Mouse (Mus musculus) heart, embryonic 14.5 days (tissue): ENCODE results near the gene Phldb1. TPM values are rescaled to one million over a fixed set of nuclear protein-coding genes. Genes with fewer than 3 reads are reported as not detected.

Experiments used
- ATAC-seq: fragments of 200-750 bp; cut with Nextera tagmentation; 2 replicates; pipeline ENCODE4 v1.8.0; 2017; ENCODE audit warnings: low read depth, moderate TSS enrichment; ENCODE audit not compliant: insufficient number of reproducible peaks, insufficient read depth, low FRiP score
- H3K27ac ChIP-seq, 2 experiments: fragments of 200-500 bp in 1 of 2; fragments of 300-500 bp in 1 of 2; sonication (generic) in 1 of 2; replicated peaks in 1 of 2; 2 replicates each; pipeline ENCODE4 v1.5.1; 2012 to 2014; ENCODE audit warnings: low read depth in 2 of 2, low read length in 2 of 2, control low read depth in 1 of 2, mild to moderate bottlenecking in 1 of 2, mixed read lengths in 1 of 2; ENCODE audit not compliant: control insufficient read depth in 1 of 2, insufficient read depth in 1 of 2
- H3K27me3 ChIP-seq: fragments of 300-500 bp; sonication (generic); 2 replicates; pipeline ENCODE4 v1.6.1; 2014; ENCODE audit warnings: mild to moderate bottlenecking, low read length, control low read depth; ENCODE audit not compliant: control insufficient read depth, insufficient read depth
- H3K36me3 ChIP-seq: fragments of 300-500 bp; sonication (generic); 2 replicates; pipeline ENCODE4 v1.6.1; 2014; ENCODE audit warnings: mild to moderate bottlenecking, control low read depth, low read length, mixed read lengths; ENCODE audit not compliant: control insufficient read depth, insufficient read depth
- H3K4me1 ChIP-seq, 2 experiments: fragments of 200-500 bp in 1 of 2; fragments of 300-500 bp in 1 of 2; sonication (generic) in 1 of 2; 2 replicates each; pipeline ENCODE4 v1.6.1; 2012 to 2014; ENCODE audit warnings: low read length in 2 of 2, control low read depth in 1 of 2, mixed read lengths in 1 of 2; ENCODE audit not compliant: control insufficient read depth in 2 of 2, insufficient read depth in 2 of 2
- H3K4me2 ChIP-seq: fragments of 300-500 bp; sonication (generic); 2 replicates; pipeline ENCODE4 v1.6.1; 2014; ENCODE audit warnings: mild to moderate bottlenecking, low read length
- H3K4me3 ChIP-seq, 2 experiments: fragments of 200-500 bp in 1 of 2; fragments of 300-500 bp in 1 of 2; sonication (generic) in 1 of 2; 2 replicates each; pipeline ENCODE4 v1.5.1; 2012 to 2014; ENCODE audit warnings: low read length in 2 of 2, mild to moderate bottlenecking in 2 of 2, control low read depth in 1 of 2, low read depth in 1 of 2, moderate library complexity in 1 of 2; ENCODE audit not compliant: control insufficient read depth in 1 of 2, insufficient read depth in 1 of 2
- H3K9ac ChIP-seq: fragments of 300-500 bp; sonication (generic); 2 replicates; pipeline ENCODE4 v1.6.1; 2014; ENCODE audit warnings: mild to moderate bottlenecking, low read length
- H3K9me3 ChIP-seq: fragments of 300-500 bp; sonication (generic); 2 replicates; pipeline ENCODE4 v1.6.1; 2016; ENCODE audit warnings: low read length, control low read depth; ENCODE audit not compliant: control insufficient read depth
- WGBS: fragments of 180-500 bp; shearing (Covaris S2); extraction: QIAGEN DNeasy Blood & Tissue Kit; methylation state at CpG from one replicate; pipeline ENCODE4 v1.1.7; 2014; 5-methylcytosine and 5-hydroxymethylcytosine counted together
- polyA plus RNA-seq: library from polyadenylated mRNA; unstranded; fragments of >200 nt; fragmentation: Nextera tagmentation; extraction: Ambion mirVana; gene quantifications from 2 replicates; pipeline ENCODE4 v1.2.1, GENCODE M21; 2014

The Phldb1 gene
- polyA plus RNA-seq, 1 experiment from 2014 or later = 25.4 TPM

- no peak for ATAC-seq
- Histone ChIP-seq H3K36me3 (no peaks in the 10 kb centered on the region), H3K27me3 (no peaks in the 10 kb centered on the region), H3K9me3 (no peaks in the 10 kb centered on the region), H3K27ac (no peak overlapping the region), H3K4me3 (no peak overlapping the region), H3K4me1 (peaks cover 15 to 26% of the 10 kb centered on the region in 2 experiments; a peak in 3 of 4 replicates), H3K4me2 (no peak overlapping the region), H3K9ac (no peak overlapping the region)
- WGBS = 73% methylated on average over 2 of the region's 2 CpGs
Measured at GRCm38 (mm10) chr9:44736301-44736700, 1.3 kb upstream of the Phldb1 start.

- H3K9ac ChIP-seq = no peak overlapping the region
- no peak overlapping the region for H3K27ac ChIP-seq
- no peaks in the 10 kb centered on the region for H3K9me3 ChIP-seq
- H3K4me1 ChIP-seq = peaks cover 15 to 26% of the 10 kb centered on the region in 2 experiments; a peak in 3 of 4 replicates
- H3K4me3 ChIP-seq = no peak overlapping the region
- 81% methylated on average over 6 of the region's 6 CpGs for WGBS
- no peak overlapping the region for H3K4me2 ChIP-seq
- no peak for ATAC-seq
- no peaks in the 10 kb centered on the region for H3K27me3 ChIP-seq
- no peaks in the 10 kb centered on the region for H3K36me3 ChIP-seq
Measured at GRCm38 (mm10) chr9:44735886-44736285, 888 bp upstream of the Phldb1 start.

- peak; percentile 40 for ATAC-seq
- Histone ChIP-seq H3K9me3 (no peaks in the 10 kb centered on the region), H3K27me3 (no peaks in the 10 kb centered on the region), H3K4me2 (peak overlapping the region; percentile 98), H3K36me3 (no peaks in the 10 kb centered on the region), H3K4me3 (peak overlapping the region; percentile 68 to 82), H3K4me1 (peaks cover 16 to 26% of the 10 kb centered on the region in 2 experiments), H3K27ac (peak overlapping the region; percentile 74 to 77), H3K9ac (peak overlapping the region; percentile 71)
- 2% methylated on average over 76 of the region's 79 CpGs for WGBS
Measured at GRCm38 (mm10) chr9:44733671-44734523, 1.1 kb downstream of the Phldb1 start.

GRCm38 (mm10) chr9:44732921-44733530 lies 2.0 kb downstream of the Phldb1 start:
- Histone ChIP-seq H3K36me3 (no peaks in the 10 kb centered on the region), H3K4me1 (peaks cover 18 to 26% of the 10 kb centered on the region in 2 experiments), H3K4me3 (peak overlapping the region; percentile 68 to 82), H3K4me2 (peak overlapping the region; percentile 98), H3K9ac (peak overlapping the region; percentile 71), H3K27me3 (no peaks in the 10 kb centered on the region), H3K27ac (peak overlapping the region; percentile 35 to 77), H3K9me3 (no peaks in the 10 kb centered on the region)
- 55% methylated on average over 12 of the region's 12 CpGs for WGBS
- no peak for ATAC-seq

- Histone ChIP-seq H3K27me3 (no peaks in the 10 kb centered on the region), H3K4me3 (no peak overlapping the region), H3K9me3 (no peaks in the 10 kb centered on the region), H3K4me2 (0 out of 2 replicates have a peak overlapping the region, but pooled peaks have one; percentile 98), H3K36me3 (0 out of 2 replicates have a peak, but pooled peaks cover under 1% of the 10 kb centered on the region), H3K27ac (no peak overlapping the region), H3K9ac (no peak overlapping the region), H3K4me1 (peaks cover 16 to 23% of the 10 kb centered on the region in 2 experiments)
- ATAC-seq = no peak
- 49% methylated on average over 5 of the region's 5 CpGs for WGBS
Measured at GRCm38 (mm10) chr9:44732130-44732549, 2.9 kb downstream of the Phldb1 start.

GRCm38 (mm10) chr9:44727441-44727840 lies 7.6 kb downstream of the Phldb1 start:
- 78% methylated on average over 5 of the region's 5 CpGs for WGBS
- Histone ChIP-seq H3K36me3 (peaks cover 22% of the 10 kb centered on the region; the same call in 1 of the 2 replicates), H3K4me2 (no peak overlapping the region), H3K9me3 (no peaks in the 10 kb centered on the region), H3K27me3 (no peaks in the 10 kb centered on the region), H3K4me3 (no peak overlapping the region), H3K4me1 (peaks cover 35 to 42% of the 10 kb centered on the region in 2 experiments), H3K27ac (no peak overlapping the region), H3K9ac (0 out of 2 replicates have a peak overlapping the region, but pooled peaks have one; percentile 14)
- ATAC-seq = no peak

- Histone ChIP-seq H3K9me3 (no peaks in the 10 kb centered on the region), H3K9ac (0 out of 2 replicates have a peak overlapping the region, but pooled peaks have one; percentile 14), H3K4me1 (peaks cover 38 to 47% of the 10 kb centered on the region in 2 experiments), H3K36me3 (peaks cover 22% of the 10 kb centered on the region; the same call in 1 of the 2 replicates), H3K27me3 (no peaks in the 10 kb centered on the region), H3K27ac (peak overlapping the region in 1 of 2 experiments; percentile 12; a peak in 1 of 4 replicates), H3K4me3 (no peak overlapping the region), H3K4me2 (no peak overlapping the region)
- WGBS = 39% methylated on average over 10 of the region's 10 CpGs
- ATAC-seq = no peak
Measured at GRCm38 (mm10) chr9:44726431-44727146, 8.4 kb downstream of the Phldb1 start.
